In the genomic region with DNA sequence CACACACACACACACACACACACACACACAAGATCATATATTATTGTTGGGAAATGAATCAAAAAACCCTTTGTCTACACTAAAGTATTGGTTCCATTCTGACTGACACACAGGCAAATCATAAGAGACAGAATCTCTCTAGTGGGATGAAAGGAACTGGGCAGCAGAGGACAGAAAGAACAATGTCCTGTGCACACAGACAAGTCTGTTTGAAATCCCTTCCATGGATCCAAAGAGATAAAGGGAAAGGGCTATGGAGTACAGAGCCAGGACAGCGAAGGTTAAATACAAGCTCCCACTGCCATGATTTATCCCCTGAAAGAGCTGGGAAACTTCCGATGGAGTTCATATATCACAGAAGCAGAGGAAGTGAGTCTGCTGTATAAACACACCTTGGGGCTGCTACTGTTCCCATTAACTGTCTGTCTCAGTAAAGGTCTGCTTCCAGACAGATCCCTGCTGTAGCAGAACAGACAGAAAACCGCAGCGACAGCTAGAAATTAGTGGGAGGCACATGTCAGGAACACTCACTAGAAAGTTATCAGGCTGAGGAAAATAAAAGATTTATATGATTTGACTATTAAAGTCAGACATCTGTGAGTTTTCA, we compare ENCODE assay signal across 14 mouse cellular contexts.
DNase-seq lines count a peak whose midpoint lies in the region; ATAC-seq and TF ChIP-seq lines count a peak whose summit lies in the region.
"Had no signal": no experiment of that assay in that cellular context is flagged by ENCODE, and none has a peak within 500 bp of the region (broad histone marks: within the 10 kb centered on the region; RNA-seq: fewer than 3 reads in every experiment).

No protein-coding gene starts in this region.

- H3K36me3 ChIP-seq in heart, embryonic 14.5 days (ENCODE audit: control insufficient read depth, insufficient read depth, low read length): no peaks in the 10 kb centered on the region
- H3K36me3 ChIP-seq in lung, embryonic 14.5 days (ENCODE audit: insufficient read depth): no peaks in the 10 kb centered on the region
- H3K36me3 ChIP-seq: G1E had no signal

- 0 out of 4 replicates have a peak overlapping the region, but pooled peaks of 1 of the 2 experiments have one; percentile 6 for H3K27ac ChIP-seq in heart, embryonic 14.5 days (replicated peaks in 1 of 2; ENCODE audit: control insufficient read depth in 1 of 2, insufficient read depth in 1 of 2, low read depth in 2 of 2, low read length in 2 of 2)
- no peak overlapping the region for H3K27ac ChIP-seq in lung, embryonic 14.5 days (ENCODE audit: low read depth)

- TF ChIP-seq CTCF in lung, embryonic 14.5 days (IDR thresholded peaks at IDR 0.05; ENCODE audit: low read depth): no peak

- no peak overlapping the region for H3K9ac ChIP-seq in heart, embryonic 14.5 days (ENCODE audit: low read length)
- H3K9ac ChIP-seq in lung, embryonic 14.5 days: no peak overlapping the region

- no peak for DNase-seq in heart, adult 18-20 months
- peak; percentile 58 for DNase-seq in lung, embryonic 14.5 days
- no peak for DNase-seq in lung, postnatal 4 days
- DNase-seq in embryo, embryonic 10.5 days (ENCODE audit: low spot score): peak; percentile 62
- peak; percentile 34 for DNase-seq in forelimb bud, embryonic 11.5 days (ENCODE audit: low read depth, low spot score)
- DNase-seq in adrenal gland, postnatal 4 days (ENCODE audit: low spot score in 2 of 2): no peak
- DNase-seq: adrenal gland, postnatal 10 days; cerebellum, postnatal 25 days; layer of hippocampus, adult 9-11 months; right cerebral cortex, adult 18-20 months had no signal

- peak overlapping the region; percentile 32 for H3K4me2 ChIP-seq in heart, embryonic 14.5 days (ENCODE audit: low read length)
- no peak overlapping the region for H3K4me2 ChIP-seq in lung, embryonic 14.5 days
- H3K4me2 ChIP-seq: liver, embryonic 11.5 days had no signal

- ATAC-seq in heart, embryonic 14.5 days (ENCODE audit: insufficient number of reproducible peaks, insufficient read depth, low FRiP score, low read depth): no peak
- peak; percentile 85; the same call in 1 of the 2 replicates for ATAC-seq in lung, embryonic 14.5 days (ENCODE audit: insufficient read depth)
- ATAC-seq: intestine, embryonic 16.5 days had no signal

- no peaks in the 10 kb centered on the region for H3K9me3 ChIP-seq in heart, embryonic 14.5 days (ENCODE audit: control insufficient read depth, low read length)
- no peaks in the 10 kb centered on the region for H3K9me3 ChIP-seq in lung, embryonic 14.5 days (ENCODE audit: low read depth, low read length)
- H3K9me3 ChIP-seq: G1E had no signal

- WGBS in heart, embryonic 14.5 days: 26% methylated on average over 4 of the region's 4 CpGs
- WGBS in lung, embryonic 14.5 days: 14% methylated on average over 4 of the region's 4 CpGs

- H3K4me1 ChIP-seq in heart, embryonic 14.5 days (ENCODE audit: control insufficient read depth in 2 of 2, insufficient read depth in 2 of 2, low read length in 2 of 2): peaks cover 0 to 7% of the 10 kb centered on the region in 2 experiments; a peak in 1 of 4 replicates
- H3K4me1 ChIP-seq in lung, embryonic 14.5 days (ENCODE audit: insufficient read depth): no peaks in the 10 kb centered on the region

- no peak overlapping the region for H3K4me3 ChIP-seq in heart, embryonic 14.5 days (ENCODE audit: control insufficient read depth in 1 of 2, insufficient read depth in 1 of 2, low read depth in 1 of 2, low read length in 2 of 2)
- no peak overlapping the region for H3K4me3 ChIP-seq in lung, embryonic 14.5 days (ENCODE audit: low read depth, low read length)

- H3K27me3 ChIP-seq in heart, embryonic 14.5 days (ENCODE audit: control insufficient read depth, insufficient read depth, low read length): no peaks in the 10 kb centered on the region
- no peaks in the 10 kb centered on the region for H3K27me3 ChIP-seq in lung, embryonic 14.5 days (ENCODE audit: insufficient read depth, low read length)

Comparison
In these comparisons a context has a peak if more than half of its experiments do, and no peak if none do; other contexts are left out.
1. DNase-seq: peak in lung, embryonic 14.5 days (single experiment), embryo, embryonic 10.5 days (single experiment) and forelimb bud, embryonic 11.5 days (single experiment); none in heart, adult 18-20 months (0 of 2), lung, postnatal 4 days (0 of 2) and adrenal gland, postnatal 4 days (0 of 2).